Mouse (Mus musculus): ENCODE measurements around the gene Ubap1l.
"Not testable (repeated sequence)": the region's sequence is repeated elsewhere in the genome, so short reads cannot be mapped to it uniquely, and the experiment has no call there.

Gene Ubap1l

DNA sequence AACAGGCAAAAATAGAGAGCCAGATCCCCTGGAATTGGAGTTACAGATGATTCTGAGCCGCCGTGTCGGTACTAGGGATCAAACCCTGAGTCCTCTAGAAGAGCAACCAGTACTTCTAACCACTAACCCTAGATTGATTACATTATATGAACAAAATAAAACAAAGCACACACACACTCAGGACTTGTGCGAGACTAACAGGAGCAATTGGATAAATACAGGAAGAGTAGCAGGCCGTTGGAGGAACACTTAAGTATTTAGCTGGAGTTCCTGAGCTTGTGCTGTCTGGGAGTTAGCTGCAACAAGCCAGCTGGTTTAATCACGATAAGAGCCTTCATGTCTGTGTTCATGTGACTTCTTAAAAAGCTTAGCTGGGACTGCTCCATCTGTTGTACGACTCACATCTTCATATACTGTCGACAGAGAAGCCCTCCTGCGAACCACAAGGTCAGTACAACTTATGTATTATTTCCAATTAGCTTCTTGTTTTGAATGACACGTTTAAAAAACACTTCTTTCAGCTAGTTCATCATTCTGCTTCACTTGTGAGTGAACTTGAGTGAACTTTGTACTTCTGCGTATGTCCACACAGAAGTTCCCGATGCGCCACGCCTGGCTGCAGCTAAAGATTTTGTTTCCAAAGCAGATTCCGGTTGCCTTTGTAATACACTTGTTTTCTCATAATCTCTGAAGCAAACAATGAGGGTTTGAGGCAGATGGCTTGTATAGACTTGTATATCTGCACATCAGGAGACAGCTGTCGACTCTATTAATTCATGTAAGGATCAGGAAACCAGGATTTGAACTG, at the start of gene Ubap1l:
Gene Ubap1l (plus strand): TSS at position 401 of the 808 bp plus-strand sequence.
- in situ Hi-C loops (cut with MboI, MseI), result no loop called here

DNA sequence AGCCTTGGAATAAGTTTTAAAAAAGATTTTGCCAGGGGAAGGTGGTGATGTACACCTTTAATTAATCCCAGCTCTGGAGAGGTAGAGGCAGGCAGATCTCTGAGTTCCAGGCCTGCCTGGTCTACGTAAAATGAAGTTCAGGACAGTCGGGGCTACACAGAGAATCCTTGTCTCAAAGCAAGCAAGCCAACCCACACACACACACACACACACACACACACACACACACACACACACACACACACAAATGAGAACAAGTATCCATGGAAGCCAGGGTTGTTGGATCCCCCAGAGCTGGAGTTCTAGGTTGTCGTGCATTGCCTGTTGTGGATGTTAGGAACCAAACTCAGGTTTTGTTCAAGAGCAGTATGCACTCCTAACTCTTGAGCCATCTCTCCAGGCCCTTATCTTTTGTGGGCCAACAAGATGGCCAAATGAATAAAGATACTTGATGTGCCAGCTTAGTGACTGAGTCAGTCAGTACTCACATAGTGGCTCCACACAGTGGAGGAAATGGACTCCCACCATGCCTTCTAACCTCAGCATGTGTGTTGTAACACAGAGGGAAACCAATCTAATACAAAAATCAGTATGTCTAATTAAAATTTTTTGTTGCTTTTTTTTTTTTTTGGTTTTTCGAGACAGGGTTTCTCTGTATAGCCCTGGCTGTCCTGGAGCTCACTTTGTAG, 48.0 kb upstream of the Ubap1l start:
- in situ Hi-C loops (cut with MboI, MseI), result no loop called here

DNA sequence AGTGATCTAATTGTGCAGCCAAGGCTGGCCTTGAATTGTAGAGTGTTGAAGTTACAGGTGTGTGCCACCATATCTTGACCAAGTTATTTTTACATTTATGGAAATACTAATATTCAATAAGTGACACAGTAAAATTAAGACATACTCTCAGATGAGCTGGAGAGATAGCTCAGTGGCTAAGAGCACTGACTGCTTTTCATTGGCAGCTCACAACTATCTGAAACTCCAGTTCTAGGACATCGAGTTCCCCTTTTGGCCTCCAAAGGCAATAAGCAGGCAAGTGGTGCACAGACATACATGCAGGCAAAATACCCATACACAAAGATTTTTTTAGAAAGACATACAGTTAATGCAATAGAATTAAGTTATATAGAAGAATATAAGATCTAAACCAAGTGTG, 47.0 kb upstream of the Ubap1l start:
- in situ Hi-C loops (cut with MboI, MseI), result no loop called here

DNA sequence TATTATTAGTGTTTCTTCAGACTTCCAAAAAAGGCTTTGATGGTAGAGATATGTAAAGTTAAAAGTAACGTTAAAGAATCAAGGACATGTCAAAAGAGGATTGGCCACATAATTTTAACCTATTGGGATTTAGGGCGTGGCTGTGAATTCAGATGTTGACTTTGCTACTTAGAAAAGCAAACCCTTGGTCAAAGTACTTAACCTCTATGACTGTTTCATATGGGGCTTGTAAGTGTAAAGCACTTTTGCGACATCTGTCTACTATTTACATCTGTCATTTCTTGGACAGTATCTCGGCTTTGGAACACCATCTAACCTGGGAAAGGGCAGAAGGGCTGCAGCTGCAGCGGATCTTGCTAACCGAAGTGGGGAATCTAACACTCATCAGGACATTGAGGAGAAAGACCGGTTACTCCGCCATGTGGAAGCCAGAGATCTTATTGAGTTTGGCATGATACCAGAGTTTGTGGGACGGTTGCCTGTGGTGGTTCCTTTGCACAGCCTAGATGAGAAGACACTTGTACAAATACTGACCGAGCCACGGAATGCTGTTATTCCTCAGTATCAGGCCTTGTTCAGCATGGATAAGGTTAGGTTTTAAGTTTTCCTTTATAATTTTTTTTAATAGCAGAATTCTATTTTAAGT, 38.5 kb upstream of the Ubap1l start:
- in situ Hi-C loops (cut with MboI, MseI), result no loop called here

DNA sequence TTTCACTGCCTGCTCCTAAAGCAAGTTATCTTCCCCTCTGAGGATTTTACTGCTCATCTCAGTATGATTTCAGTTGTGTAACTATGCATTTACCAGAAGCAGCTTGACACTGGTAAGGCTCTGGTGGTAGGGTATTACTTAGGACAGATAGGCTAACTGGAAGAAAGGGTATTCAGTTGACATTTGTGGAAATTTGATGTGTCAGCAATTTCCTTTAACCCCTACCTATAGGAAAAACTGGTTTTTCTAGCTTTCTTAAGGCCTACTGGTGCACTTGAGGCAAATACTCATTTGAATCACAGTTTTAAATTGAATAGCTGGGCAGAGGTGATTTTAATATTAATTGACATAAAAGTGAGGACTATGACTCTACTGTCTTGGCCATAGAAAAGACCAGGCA, 34.9 kb upstream of the Ubap1l start:
- in situ Hi-C loops (cut with MboI, MseI), result no loop called here

DNA sequence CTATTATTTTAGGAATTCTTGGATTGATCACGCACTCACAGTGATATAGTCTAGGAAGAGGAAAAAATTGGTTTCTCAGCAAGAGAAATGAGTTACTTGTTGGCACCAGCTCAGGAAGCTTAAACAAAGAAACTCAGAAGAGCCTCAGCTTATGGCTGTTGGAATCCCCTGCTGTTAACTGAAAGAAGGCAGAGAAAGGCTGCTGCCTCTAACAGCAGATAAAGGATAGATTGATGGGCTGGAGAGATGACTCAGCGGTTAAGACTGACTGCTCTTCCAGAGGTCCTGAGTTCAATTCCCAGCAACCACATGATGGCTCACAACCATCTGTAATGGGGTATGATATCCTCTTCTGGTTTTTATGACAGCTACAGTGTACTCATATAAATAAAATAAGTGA, 33.5 kb upstream of the Ubap1l start:
- in situ Hi-C loops (cut with MboI, MseI), result no loop called here

DNA sequence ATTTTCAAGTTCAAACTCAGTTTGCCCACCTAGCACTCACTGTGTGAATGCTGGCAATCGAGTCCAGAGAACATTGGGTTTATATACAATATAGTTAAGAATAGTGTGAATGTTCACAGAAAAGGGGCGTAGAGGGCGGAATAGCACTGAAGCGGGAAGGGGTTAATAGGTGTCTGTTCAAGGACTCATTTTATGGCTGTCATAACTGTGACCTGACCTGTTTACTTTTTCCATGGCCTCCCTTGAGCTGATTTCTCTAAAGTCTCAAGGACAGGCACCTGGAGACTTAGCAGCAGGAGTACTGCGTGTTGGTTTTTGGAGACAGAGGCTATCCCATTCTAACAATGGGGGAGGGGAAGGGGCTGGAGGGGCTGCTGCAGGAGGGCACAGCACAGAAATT, 26.9 kb upstream of the Ubap1l start:
- in situ Hi-C loops (cut with MboI, MseI), result no loop called here

DNA sequence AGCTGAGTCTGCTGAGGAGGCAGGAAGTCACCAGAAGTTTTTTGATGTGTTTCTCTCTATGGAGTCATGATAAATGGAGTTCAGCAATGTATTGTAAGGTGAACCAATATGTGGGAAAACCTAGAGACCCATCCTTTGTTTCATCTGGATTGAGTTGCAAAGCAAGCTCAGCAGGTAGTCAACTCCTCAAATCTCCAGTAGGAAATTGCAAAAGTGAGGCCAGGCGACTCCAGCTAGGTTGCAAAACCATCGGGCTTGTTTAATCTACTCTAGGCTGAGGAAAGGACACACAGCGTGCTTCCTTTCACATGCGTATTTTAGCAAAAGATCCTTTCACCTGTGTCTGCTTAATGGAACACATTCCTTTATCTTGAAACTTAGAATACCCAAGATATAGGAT, 21.7 kb upstream of the Ubap1l start:
- in situ Hi-C loops (cut with MboI, MseI), result no loop called here

DNA sequence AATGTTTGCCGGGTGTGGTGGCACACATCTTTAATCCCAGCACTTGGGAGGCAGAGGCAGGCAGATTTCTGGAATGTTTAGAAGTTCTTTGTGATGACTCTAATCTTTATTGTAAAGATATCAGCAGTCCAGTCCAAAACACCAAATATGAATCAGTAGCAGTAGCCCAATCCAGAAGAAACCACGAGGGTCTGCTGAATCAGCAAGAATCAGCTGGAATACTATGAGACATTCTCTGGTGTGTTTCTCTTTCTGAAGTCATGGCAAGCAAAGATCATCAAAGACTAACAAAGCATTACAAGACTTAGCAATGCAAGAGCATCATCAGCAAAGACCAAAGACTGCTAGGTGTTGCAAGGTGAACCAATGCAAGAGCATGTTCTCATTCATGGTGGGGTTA, 20.4 kb upstream of the Ubap1l start:
- in situ Hi-C loops (cut with MboI, MseI), result no loop called here

DNA sequence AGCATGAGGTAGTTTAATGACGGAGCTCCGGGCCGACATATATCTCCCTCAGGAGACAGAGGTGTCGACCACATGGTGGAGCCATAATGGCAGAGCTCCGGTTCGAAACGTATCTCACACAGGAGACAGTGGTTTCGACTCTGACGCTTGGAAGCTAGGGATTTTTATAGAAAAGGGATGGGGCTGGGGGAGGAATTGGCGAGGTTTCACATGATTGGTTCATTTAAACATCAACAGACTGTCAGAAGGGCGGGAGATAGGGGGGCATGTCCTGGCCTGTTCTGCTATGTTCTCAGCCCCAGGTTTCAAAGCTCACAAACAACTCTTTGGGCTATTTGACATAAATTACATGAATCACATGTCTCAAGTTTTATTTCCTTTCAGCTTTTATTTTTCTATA, 15.4 kb upstream of the Ubap1l start:
- in situ Hi-C loops (cut with MboI, MseI), result not testable (repeated sequence)

DNA sequence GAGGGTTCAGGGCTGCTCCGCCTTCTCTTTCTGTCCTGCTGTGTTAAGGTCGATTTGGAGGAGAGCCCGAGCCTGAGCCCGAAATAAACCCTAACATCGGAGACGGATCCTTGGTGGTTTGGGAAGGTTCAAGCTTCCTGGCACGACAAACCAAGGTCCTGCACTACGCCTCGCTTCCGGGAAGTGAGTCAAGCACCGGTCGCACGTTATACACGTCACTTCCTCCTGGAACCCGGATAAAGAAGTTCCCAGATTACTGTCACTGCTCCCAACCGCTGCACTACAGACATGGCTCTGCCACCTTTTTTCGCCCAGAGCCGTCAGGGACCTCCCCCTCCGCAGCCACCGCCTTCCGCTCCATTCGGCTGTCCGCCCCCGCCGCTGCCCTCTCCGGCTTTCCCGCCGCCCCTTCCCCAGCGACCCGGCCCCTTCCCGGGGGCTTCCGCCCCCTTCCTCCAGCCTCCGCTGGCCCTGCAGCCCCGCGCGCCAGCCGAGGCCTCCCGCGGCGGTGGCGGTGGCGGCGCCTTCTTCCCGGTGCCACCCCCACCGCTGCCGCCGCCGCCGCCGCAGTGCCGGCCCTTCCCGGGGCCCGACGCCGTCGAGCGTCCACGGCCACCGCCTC, 14.9 kb upstream of the Ubap1l start, which contains the start of gene Pdcd7:
Gene Pdcd7 (plus strand): TSS at position 251 of the 622 bp plus-strand sequence.
- in situ Hi-C loops (cut with MboI, MseI), result no loop called here

DNA sequence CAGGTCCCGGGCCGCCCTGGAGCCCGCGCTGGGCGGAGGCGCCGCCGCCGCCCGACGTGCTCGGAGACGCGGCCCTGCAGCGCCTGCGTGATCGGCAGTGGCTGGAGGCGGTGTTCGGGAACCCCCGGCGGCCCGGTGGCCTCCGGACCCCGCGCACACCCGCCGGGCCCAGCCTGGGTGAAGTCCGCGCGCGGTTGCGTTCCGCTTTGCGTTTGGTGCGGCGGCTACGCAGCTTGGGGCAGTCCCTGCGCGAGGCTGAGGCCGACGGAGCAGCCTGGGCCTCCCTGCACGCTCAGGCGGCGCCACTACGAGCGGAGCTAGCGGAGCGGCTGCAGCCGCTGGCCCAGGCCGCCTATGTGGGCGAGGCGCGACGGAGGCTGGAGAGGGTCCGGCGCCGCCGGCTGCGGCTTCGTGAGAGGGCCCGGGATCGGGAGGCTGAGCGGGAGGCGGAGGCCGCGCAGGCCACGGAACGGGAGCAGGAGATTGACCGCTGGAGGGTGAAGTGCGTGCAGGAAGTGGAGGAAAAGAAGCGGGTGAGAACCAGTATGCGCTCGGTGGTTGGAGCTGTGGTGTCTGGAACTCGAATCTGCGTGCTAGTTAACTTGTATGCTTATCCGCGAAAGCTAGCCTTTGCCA, 14.2 kb upstream of the Ubap1l start:
- in situ Hi-C loops (cut with MboI, MseI), result no loop called here

DNA sequence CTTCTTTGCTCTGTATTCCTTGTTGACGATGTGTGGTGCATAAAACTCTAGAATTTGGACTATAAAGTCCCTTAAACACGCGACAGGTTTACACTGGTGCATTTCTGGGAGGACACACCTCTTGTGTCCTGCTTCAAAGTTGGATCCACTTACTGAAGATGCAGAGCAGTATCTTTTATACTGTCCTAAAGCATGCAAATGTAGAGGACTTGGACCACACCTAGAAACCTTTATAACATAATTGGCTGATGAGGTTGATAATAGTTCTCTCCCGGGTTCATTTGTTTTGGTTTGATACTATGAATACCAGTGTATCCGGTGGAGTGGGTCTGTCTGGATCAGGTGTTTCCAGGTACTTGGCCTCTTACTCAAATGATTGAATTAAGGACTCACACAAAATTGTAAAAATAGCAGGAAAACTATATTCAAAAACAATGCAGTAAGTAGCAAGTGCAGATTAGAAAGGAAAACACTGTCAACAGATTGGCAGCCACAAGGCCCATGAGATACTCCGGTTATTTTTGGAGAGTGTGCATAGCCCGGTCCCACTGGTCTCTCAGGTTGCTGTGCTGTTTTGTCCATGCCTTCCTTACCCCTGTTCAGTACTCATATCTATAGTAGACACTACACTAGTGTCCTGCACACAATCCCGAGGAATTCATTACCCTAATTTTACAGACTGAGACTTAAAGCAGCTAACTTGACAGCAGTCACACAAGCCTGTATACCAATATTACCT, 13.6 kb upstream of the Ubap1l start:
- in situ Hi-C loops (cut with MboI, MseI), result no loop called here

DNA sequence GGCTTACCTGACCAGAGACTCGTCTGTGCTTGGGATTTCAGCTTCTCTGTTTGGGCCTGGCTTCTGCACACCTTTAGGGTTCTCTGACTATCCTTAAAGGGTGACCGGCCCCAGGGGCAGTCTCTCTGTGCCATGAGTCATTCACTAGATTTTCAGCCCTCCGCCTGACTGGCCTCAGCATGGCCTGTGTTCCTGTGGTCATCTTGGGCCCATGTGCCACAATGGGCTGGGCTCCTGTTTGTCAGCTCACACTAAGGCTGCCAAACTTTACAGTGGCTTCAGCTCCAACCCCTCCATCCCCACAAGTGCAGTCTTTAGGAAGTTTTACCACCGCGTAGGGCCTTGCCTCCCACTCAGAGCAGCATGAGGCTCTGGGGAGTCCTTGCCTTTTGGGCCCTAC, 7.6 kb upstream of the Ubap1l start:
- in situ Hi-C loops (cut with MboI, MseI), result no loop called here

DNA sequence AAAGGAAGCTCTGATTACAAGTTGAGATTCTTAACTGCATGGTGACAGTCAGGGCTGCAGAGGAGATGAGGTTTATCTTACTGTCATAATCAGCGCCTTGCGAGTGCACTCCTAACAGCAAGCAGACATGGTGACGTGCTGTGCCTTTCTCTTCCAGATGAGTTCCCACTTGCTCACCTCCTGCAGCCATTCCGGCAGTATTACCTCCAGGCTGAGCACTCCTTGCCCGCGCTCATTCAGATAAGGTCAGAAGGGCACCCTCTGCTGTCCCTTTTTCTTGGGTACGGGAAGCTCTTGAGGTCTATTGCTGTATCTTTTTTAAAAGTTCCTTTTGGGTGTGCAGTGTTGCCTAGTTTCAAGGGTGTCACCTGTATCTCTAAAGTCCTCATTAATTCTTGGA, 4.3 kb upstream of the Ubap1l start:
- in situ Hi-C loops (cut with MboI, MseI), result no loop called here

DNA sequence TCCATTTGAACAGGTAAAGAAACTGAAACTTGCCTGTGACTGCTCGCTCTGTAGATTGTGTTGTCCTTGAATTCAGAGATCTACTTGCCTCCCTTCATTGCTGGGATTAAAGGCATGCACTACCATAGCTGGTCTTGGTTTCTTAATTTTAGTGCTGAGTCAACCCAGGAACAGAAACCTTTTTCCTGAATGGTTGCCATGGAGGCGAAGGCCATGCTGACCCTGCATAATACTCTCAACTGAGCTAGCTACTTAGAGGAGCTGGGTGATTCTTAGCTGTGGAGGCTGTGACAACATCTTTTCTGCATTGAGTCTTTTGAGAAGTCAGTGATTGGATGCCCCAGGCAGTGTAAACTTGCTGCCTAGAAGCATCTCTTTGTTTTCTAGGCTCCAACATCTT, 3.9 kb upstream of the Ubap1l start:
- in situ Hi-C loops (cut with MboI, MseI), result no loop called here

DNA sequence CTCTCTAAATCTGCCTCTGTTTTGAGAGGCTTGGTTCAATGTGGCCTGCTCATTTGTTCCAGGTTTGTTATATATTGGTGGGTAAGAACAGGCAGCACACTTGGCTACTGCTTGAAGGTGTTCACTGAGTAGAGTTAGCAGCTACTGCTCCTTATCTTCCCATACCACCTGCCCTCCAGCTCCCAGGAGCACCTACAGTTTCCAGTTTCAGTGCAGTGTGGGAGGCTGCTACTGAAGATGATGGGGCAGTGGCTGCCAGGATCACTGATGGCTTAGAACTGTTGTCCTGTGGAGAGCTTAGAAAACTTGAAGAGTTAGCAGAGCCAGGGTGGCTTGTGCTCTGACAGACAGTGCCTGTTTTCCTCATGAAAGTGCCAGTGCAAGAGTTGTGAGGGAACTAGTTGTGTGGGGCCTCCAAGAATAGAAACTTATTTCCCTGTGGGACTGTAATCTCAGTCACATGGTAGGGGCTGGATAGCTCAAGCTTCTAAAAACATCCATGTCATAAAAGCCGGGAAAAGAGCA, 1.8 kb upstream of the Ubap1l start:
- in situ Hi-C loops (cut with MboI, MseI), result no loop called here

DNA sequence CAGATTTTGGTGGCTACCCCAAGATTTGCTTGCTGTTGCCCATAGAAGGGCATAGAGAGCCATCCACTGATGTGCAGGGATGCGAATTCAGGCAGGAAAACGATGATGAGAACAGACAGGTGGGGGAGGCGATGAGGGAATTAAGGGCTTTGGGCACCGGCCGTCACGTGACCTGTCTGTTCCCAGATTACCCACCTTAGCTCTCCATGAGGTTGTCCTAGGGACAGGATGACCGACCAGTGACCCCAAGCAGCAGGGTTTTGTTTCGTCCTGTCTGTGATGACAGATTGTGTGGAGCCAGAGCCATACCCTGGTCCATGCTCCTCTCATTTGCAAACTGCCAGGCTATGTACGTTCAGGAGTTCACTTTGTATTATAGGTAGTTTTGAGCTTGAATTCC, 2.8 kb downstream of the Ubap1l start:
- in situ Hi-C loops (cut with MboI, MseI), result no loop called here

DNA sequence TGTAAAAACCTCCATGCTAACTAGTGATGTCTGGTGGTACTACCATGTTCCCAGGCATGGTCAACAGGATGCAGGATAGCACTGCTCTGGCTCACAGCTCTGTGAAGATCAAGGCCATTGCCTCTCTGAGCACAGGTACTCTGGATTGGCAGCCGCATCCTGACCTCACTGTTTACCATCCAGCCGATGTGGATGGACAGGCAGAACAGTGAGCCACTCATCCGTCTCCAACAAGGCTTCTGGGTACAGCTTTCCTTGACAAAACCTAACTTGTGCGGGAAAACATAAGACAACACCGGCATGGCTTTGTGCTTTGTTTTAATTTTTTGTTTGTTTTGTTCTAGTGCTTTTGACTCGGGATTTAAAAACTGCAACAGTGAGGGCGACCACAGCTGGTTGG, 4.9 kb downstream of the Ubap1l start:
- in situ Hi-C loops (cut with MboI, MseI), result no loop called here

DNA sequence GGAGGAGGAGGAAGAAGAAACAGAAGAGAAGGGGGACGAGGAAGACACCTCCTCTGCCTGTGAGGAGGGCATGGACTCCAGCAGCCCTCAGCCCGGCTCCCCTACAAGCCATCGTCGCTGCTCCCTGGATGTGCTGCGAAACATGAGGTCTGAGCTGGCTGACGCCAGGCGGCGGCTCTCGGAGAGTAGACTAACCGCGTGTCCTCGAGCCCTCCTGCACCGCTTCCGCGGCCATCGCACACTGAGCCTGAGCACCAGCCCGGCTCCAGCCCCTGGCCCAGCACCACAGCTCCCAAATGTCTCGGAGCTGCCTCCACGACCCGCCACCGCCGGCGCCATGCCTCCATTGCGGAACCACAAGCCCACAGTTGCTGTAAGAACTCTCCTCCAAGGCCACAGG, 10.9 kb downstream of the Ubap1l start:
- in situ Hi-C loops (cut with MboI, MseI), result no loop called here

DNA sequence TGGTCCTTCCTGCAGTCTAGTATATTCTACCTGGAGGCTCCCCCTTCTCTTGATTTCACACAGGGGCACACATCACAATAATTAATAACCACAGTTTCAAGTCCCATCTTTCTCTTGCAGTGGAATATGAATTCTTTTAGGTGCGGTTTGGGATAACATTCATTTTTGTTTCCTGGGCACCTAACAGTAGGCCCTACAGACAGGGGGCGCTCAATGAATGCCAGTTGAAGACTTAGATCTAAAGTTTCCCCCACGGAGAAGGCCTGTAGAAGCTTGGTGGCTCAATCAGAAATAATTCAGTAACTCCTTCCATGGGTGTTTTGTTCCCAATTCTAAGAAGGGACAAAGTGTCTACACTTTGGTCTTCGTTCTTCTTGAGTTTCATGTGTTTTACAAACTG, 11.6 kb downstream of the Ubap1l start:
- in situ Hi-C loops (cut with MboI, MseI), result no loop called here
